Mouse (Mus musculus): ENCODE measurements around the gene Sav1.

DNA sequence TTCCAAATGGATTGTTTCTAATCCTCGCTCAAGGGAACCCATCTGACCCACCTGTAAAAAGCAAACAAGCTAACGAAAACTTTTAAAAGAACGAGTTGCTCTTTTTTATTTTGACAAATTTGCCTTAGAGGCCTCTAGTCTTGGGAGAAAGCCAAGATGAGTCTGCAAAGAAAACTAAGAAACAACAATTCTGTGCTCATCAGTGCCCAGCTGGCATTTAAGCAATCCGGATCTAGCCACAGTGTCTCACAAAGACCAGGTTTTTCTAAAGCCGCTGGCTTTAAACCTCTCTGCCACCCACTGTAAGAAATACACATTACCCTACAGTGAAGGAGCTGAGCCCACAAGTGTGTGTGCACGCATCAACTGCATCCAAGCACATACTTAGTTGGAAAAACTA is 38.6 kb upstream of the Sav1 start:
- TF ChIP-seq CTCF (IDR thresholded peaks at IDR 0.05; ENCODE audit: low read depth, low read length) (no peak), POLR2A (IDR thresholded peaks at IDR 0.05; ENCODE audit: insufficient read depth, low read length) (no peak), EP300 (IDR thresholded peaks at IDR 0.05; ENCODE audit: insufficient read depth, low read depth, low read length) (no peak)
